Mouse (Mus musculus): ENCODE data around the gene Vash1. TPM values are rescaled to one million over a fixed set of nuclear protein-coding genes. Genes with fewer than 3 reads are reported as not detected.

The Vash1 gene
- polyA plus RNA-seq, 1 experiment, result not detected

DNA sequence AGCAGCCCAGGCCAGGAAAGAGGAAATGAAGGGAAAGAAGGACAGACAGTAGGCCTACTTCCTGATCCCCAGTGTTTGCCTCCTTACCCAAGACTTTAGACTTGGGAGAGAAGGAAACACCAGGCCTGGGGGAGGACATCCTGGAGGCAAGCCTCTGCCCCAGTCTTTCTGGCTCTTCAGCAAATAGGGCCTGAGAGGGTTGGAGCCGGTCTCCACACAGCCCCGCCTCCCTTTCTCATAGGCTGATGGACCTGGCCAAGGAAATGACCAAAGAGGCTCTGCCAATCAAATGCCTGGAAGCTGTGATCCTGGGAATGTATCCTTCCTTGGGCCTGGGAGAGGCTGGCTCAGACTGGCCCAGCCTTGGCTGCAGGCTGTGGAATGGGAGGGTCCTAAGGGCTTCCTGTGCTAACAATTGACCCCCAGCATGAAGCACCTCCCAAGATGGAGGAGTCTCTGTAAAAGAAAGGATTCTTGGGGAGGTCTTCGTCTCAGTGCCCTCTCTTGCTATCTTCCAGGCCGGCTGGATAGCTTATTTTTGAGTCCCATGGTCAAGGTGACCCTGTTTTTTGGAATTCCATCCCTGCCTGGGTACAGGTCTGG, 9.6 kb downstream of the Vash1 start:
- Histone ChIP-seq H3K4me3 (ENCODE audit: insufficient read depth, low read depth, low read length) (no peak overlapping the region), H3K4me1 (ENCODE audit: control insufficient read depth, insufficient read depth, low read length) (peaks cover 81% of the 10 kb centered on the region), H3K27ac (ENCODE audit: insufficient read depth, low read depth, low read length) (no peak overlapping the region)
- WGBS, result 75% methylated on average over 4 of the region's 4 CpGs
- no peak for TF ChIP-seq POLR2A (IDR thresholded peaks at IDR 0.05; ENCODE audit: insufficient read depth, low read depth, low read length)
- no peak for TF ChIP-seq CTCF (IDR thresholded peaks at IDR 0.05; ENCODE audit: insufficient read depth, low read depth, low read length)

DNA sequence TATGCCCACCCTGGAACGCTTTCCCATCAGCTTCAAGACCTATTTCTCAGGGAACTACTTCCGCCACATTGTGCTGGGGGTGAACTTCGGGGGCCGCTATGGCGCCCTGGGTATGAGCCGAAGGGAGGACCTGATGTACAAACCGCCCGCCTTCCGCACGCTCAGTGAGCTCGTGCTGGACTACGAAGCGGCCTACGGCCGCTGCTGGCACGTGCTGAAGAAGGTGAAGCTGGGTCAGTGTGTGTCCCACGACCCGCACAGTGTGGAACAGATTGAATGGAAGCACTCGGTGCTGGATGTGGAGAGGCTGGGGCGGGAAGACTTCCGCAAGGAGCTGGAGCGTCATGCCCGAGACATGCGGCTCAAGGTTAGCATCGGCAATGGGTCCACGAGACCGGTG, 10.4 kb downstream of the Vash1 start:
- H3K4me3 ChIP-seq (ENCODE audit: insufficient read depth, low read depth, low read length), result no peak overlapping the region
- no peak for TF ChIP-seq CTCF (IDR thresholded peaks at IDR 0.05; ENCODE audit: insufficient read depth, low read depth, low read length)
- no peak for TF ChIP-seq POLR2A (IDR thresholded peaks at IDR 0.05; ENCODE audit: insufficient read depth, low read depth, low read length)
- no peak overlapping the region for H3K27ac ChIP-seq (ENCODE audit: insufficient read depth, low read depth, low read length)
- 93% methylated on average over 27 of the region's 27 CpGs for WGBS
- peaks cover 74% of the 10 kb centered on the region for H3K4me1 ChIP-seq (ENCODE audit: control insufficient read depth, insufficient read depth, low read length)

DNA sequence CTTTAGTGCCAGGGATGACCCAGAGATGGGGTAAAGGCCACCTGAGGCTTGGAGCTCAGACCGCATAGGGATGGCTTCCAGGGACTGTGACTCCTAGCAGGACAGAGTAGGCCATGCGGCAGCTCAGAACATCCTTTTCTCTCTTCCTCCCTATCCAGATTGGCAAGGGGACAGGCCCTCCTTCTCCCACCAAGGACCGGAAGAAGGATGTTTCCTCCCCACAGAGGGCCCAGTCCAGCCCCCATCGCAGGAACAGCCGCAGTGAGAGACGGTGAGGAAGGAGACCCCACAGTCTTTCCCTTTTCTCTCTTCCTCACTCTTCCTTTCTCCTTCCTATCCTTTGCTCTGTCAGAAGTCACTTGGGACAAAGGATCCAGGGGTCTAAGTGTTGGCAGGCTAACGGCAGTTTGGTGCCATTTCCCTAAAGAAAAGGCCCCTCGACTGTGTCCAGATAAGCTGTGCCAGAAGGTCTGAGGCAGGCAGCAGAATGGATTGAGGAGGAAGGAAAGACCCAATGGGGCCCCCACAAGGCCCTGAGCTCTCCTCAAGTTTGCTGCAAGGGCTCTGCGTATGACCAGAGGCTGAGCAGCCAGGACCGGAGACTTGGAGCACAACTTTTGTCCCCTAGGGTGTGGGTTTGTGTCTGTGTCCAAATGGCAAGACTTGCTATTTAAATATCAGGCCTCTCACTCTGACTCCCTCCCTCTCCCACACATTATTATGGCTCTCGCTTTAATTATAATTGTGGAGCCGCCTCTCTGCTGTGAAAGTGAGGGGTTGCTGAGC, 12.4 kb downstream of the Vash1 start:
- H3K4me1 ChIP-seq (ENCODE audit: control insufficient read depth, insufficient read depth, low read length), result peaks cover 74% of the 10 kb centered on the region
- TF ChIP-seq POLR2A (IDR thresholded peaks at IDR 0.05; ENCODE audit: insufficient read depth, low read depth, low read length) (no peak), CTCF (IDR thresholded peaks at IDR 0.05; ENCODE audit: insufficient read depth, low read depth, low read length) (no peak)
- no peak overlapping the region for H3K4me3 ChIP-seq (ENCODE audit: insufficient read depth, low read depth, low read length)
- peak overlapping the region; percentile 9; the same call in 1 of the 2 replicates for H3K27ac ChIP-seq (ENCODE audit: insufficient read depth, low read depth, low read length)
- WGBS, result 32% methylated on average over 12 of the region's 12 CpGs

DNA sequence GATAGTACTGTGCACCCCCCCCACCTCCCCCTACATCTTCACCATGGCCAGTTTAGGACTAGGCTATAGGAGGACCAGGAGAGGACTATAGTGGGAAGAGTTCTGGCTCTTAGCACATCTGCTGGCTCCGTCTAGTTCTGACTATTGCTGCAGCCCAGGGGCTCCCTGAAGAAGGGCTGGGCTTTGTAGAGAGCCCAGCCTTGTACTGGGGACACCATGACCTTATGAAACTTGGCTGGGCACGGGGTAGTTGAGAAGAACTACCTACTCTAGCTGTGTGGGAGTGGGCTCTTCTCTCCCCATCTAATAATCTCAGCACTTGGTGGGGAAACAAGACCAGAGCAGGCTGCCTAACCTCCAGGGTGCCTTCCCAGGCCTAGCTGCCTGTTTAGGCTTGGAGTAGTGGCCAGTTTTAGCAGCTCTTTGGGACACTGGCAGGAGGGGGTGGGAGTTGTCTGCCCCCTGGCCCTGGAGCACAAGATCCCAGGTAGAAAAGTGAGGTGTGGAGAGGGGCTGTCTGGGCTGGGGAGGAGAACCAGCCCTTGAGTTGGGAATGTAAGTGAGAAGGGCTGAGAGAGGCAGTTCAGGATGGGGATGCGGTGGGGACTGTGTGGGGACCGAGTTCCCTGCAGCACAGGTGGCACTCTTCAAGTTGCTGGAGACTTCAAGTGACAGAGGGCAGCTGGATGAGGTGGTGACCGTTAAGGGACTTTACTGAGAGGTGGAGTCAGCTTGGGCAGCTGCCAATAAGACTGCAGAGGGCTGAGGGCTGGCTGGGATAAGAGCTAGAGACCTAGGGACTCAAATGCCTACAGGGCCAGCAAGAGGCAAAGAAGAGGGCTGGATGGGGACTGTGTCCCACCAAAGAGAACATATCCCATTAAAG, 14.2 kb downstream of the Vash1 start:
- WGBS, result 63% methylated on average over 5 of the region's 5 CpGs
- peaks cover 62% of the 10 kb centered on the region for H3K4me1 ChIP-seq (ENCODE audit: control insufficient read depth, insufficient read depth, low read length)
- TF ChIP-seq POLR2A (IDR thresholded peaks at IDR 0.05; ENCODE audit: insufficient read depth, low read depth, low read length) (no peak), CTCF (IDR thresholded peaks at IDR 0.05; ENCODE audit: insufficient read depth, low read depth, low read length) (no peak)
- no peak overlapping the region for H3K27ac ChIP-seq (ENCODE audit: insufficient read depth, low read depth, low read length)
- no peak overlapping the region for H3K4me3 ChIP-seq (ENCODE audit: insufficient read depth, low read depth, low read length)

DNA sequence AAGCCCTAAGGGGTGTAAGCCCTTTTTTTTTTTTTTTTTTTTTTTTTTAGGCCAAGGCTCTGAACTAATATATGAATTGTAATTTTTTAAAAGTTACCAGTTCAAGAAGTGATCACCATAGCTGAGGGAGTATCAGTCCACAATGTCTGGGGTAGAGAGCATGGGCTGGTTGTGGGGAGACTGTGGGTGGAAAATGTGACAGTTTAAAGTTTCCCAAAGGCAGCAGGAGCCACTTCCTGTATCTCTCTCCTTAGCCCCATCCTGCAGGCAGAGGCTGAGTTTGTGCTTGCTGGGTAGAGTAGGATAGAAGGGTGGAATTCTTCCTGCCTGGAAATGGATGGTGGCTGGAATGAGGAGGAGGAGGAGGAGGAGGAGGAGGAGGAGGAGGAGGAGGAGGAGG, 14.9 kb downstream of the Vash1 start:
- Histone ChIP-seq H3K27ac (ENCODE audit: insufficient read depth, low read depth, low read length) (no peak overlapping the region), H3K4me1 (ENCODE audit: control insufficient read depth, insufficient read depth, low read length) (peaks cover 56% of the 10 kb centered on the region)
- no peak for TF ChIP-seq CTCF (IDR thresholded peaks at IDR 0.05; ENCODE audit: insufficient read depth, low read depth, low read length)
- no peak for TF ChIP-seq POLR2A (IDR thresholded peaks at IDR 0.05; ENCODE audit: insufficient read depth, low read depth, low read length)

DNA sequence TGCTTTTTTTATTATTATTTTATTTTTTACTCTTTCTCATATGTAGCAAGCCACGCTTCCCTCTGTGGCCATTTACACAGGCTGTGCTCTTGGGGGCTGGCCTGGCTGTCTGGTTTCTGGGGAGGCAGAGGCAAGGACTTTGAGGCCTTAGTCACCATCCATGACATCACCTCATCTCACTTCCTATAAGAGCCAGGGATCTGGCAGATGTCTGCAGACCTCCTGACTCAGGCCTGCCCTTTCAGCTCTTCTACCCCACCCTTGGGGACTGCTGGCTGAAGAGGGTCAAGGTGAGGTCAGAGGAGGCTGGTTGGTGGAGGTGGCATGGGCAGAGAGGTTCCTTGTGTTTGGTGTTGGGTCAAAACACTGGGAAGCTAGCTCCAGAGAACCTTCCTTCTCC, 15.9 kb downstream of the Vash1 start:
- H3K27ac ChIP-seq (ENCODE audit: insufficient read depth, low read depth, low read length), result 0 out of 2 replicates have a peak overlapping the region, but pooled peaks have one; percentile 1
- H3K4me1 ChIP-seq (ENCODE audit: control insufficient read depth, insufficient read depth, low read length), result peaks cover 52% of the 10 kb centered on the region
- TF ChIP-seq POLR2A (IDR thresholded peaks at IDR 0.05; ENCODE audit: insufficient read depth, low read depth, low read length) (no peak), CTCF (IDR thresholded peaks at IDR 0.05; ENCODE audit: insufficient read depth, low read depth, low read length) (no peak)
- no peak overlapping the region for H3K4me3 ChIP-seq (ENCODE audit: insufficient read depth, low read depth, low read length)
- WGBS, result 76% methylated on average over 1 of the region's 1 CpGs

More for the DNA sequence above, 14.9 kb downstream of the Vash1 start:
- H3K4me3 ChIP-seq (ENCODE audit: insufficient read depth, low read depth, low read length), result no peak overlapping the region

DNA sequence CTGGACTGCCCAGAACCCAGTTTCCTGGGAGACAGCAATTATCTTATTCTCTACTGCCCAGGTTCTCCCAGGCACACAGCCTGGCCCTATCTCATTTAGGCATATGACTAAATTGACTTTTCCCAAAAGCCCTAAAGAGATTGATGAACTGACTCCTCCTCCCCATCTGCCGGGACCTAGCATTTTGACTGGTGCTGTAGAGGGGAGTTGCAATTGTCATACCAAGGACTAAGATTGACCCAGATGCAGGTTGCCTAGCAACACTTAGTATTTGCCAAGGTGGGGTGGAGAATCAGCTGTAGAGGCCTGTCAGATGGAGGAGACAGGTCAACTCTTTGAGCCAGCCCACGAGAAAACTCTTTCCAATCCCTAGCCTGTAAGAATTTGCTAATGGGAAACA, 19.5 kb downstream of the Vash1 start:
- 50% methylated on average over 2 of the region's 2 CpGs for WGBS
- TF ChIP-seq POLR2A (IDR thresholded peaks at IDR 0.05; ENCODE audit: insufficient read depth, low read depth, low read length), result no peak
- no peak for TF ChIP-seq CTCF (IDR thresholded peaks at IDR 0.05; ENCODE audit: insufficient read depth, low read depth, low read length)
- no peak overlapping the region for H3K27ac ChIP-seq (ENCODE audit: insufficient read depth, low read depth, low read length)

DNA sequence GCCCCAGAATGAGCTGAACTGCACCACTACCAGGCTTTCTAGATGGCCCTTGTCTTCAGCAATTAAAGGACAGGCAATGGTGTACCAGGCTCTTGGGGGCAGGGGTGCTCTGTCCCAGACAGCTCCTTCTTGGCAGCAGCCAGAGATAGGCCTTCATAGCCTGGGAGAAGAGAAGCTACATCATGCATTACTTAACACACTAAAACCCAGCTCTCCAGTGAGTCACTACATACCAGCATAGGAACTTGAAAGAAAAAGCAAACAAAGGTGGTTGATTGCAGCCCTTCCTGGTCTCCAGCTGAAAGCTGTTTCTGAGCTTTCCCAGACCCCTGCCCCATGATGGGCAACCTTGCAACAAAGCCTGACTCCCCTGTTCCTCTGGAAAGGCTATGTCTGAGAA, 20.0 kb downstream of the Vash1 start:
- TF ChIP-seq POLR2A (IDR thresholded peaks at IDR 0.05; ENCODE audit: insufficient read depth, low read depth, low read length) (no peak), CTCF (IDR thresholded peaks at IDR 0.05; ENCODE audit: insufficient read depth, low read depth, low read length) (no peak)
- no peak overlapping the region for H3K27ac ChIP-seq (ENCODE audit: insufficient read depth, low read depth, low read length)
- H3K4me3 ChIP-seq (ENCODE audit: insufficient read depth, low read depth, low read length), result no peak overlapping the region
- peaks cover 37% of the 10 kb centered on the region for H3K4me1 ChIP-seq (ENCODE audit: control insufficient read depth, insufficient read depth, low read length)

More for the DNA sequence above, 19.5 kb downstream of the Vash1 start:
- Histone ChIP-seq H3K4me3 (ENCODE audit: insufficient read depth, low read depth, low read length) (no peak overlapping the region), H3K4me1 (ENCODE audit: control insufficient read depth, insufficient read depth, low read length) (peaks cover 38% of the 10 kb centered on the region)

Measured in olfactory bulb, adult 2 months (tissue).